1 mouse cellular context compared by ENCODE assay signal in genomic region chr12:100159261-100159975, GRCm38 (mm10).
A peak's percentile ranks its signal among the peaks of the same experiment; 100 is the strongest.
TF ChIP-seq lines count a peak whose summit lies in the region.

TSS of gene Nrde2 (minus strand) at chr12:100159653.

TF ChIP-seq in CH12.LX, 34 proteins besides CTCF, POLR2A, EP300 and RAD21 (continued from another document):
- TF ChIP-seq MAX (IDR thresholded peaks at IDR 0.05; ENCODE audit: low read length) (peak; percentile 14), TCF12 (IDR thresholded peaks at IDR 0.05; ENCODE audit: low read depth, low read length) (peak; percentile 75), E2F4 (IDR thresholded peaks at IDR 0.05; ENCODE audit: insufficient replicate concordance, low read depth, low read length) (peak; percentile 71; the same call in 1 of the 2 replicates), PAX5 (IDR thresholded peaks at IDR 0.05; ENCODE audit: low read length) (no peak), CHD1 (IDR thresholded peaks at IDR 0.05; ENCODE audit: low read depth, low read length) (no peak), SMC3 (IDR thresholded peaks at IDR 0.05; ENCODE audit: low read depth, low read length) (no peak), NELFE (IDR thresholded peaks at IDR 0.05; ENCODE audit: low read depth, low read length) (peak; percentile 83), ZNF384 (IDR thresholded peaks at IDR 0.05; ENCODE audit: low read depth, low read length) (no peak), BHLHE40 (IDR thresholded peaks at IDR 0.05; ENCODE audit: low read depth, low read length) (no peak), MYC (IDR thresholded peaks at IDR 0.05; ENCODE audit: low read depth, low read length) (peak; percentile 71), MXI1 (IDR thresholded peaks at IDR 0.05; ENCODE audit: low read depth, low read length) (peak; percentile 76), IRF4 (IDR thresholded peaks at IDR 0.05; ENCODE audit: low read depth, low read length) (no peak; the same call in none of the 2 replicates), USF2 (conservative IDR thresholded peaks at IDR 0.05; ENCODE audit: low read depth, low read length) (no peak)
TF ChIP-seq in CH12.LX: peak in this region for 18.
